Mouse (Mus musculus) kidney, embryonic 14.5 days (tissue): ENCODE results near the gene Aar2. TPM values are rescaled to one million over a fixed set of nuclear protein-coding genes. Genes with fewer than 3 reads are reported as not detected.
"Not testable (repeated sequence)": the region's sequence is repeated elsewhere in the genome, so short reads cannot be mapped to it uniquely, and the experiment has no call there.

Experiments
- ATAC-seq: fragments of 200-750 bp; cut with Nextera tagmentation; 2 replicates; pipeline ENCODE4 v1.8.0; 2017; ENCODE audit warnings: moderate number of reproducible peaks, mild to moderate bottlenecking, moderate TSS enrichment, moderate library complexity; ENCODE audit not compliant: low FRiP score, low TSS enrichment
- H3K27ac ChIP-seq: fragments of 300-500 bp; sonication (generic); 2 replicates; pipeline ENCODE4 v1.5.1; 2014; ENCODE audit warnings: low read depth, mild to moderate bottlenecking, low read length, moderate library complexity, mixed read lengths
- H3K27me3 ChIP-seq: fragments of 300-500 bp; sonication (generic); 2 replicates; pipeline ENCODE4 v1.6.1; 2014; ENCODE audit warnings: mild to moderate bottlenecking, low read length; ENCODE audit not compliant: control insufficient read depth, insufficient read depth
- H3K36me3 ChIP-seq: fragments of 300-500 bp; sonication (generic); 2 replicates; pipeline ENCODE4 v1.6.1; 2014; ENCODE audit warnings: low read length, mixed read lengths; ENCODE audit not compliant: control insufficient read depth, insufficient read depth
- H3K4me1 ChIP-seq: fragments of 300-500 bp; sonication (generic); 2 replicates; pipeline ENCODE4 v1.6.1; 2014; ENCODE audit warnings: low read length, mixed read lengths; ENCODE audit not compliant: control insufficient read depth, insufficient read depth
- H3K4me2 ChIP-seq: fragments of 300-500 bp; sonication (generic); replicated peaks from 2 replicates; pipeline ENCODE4 v1.6.1; 2014; ENCODE audit warnings: low read depth, mild to moderate bottlenecking, low read length
- H3K4me3 ChIP-seq: fragments of 300-500 bp; sonication (generic); 2 replicates; pipeline ENCODE4 v1.5.1; 2014; ENCODE audit warnings: mild to moderate bottlenecking, low read length
- H3K9ac ChIP-seq: fragments of 300-500 bp; sonication (generic); 2 replicates; pipeline ENCODE4 v1.6.1; 2014; ENCODE audit warnings: low read depth, mild to moderate bottlenecking, low read length, moderate library complexity
- H3K9me3 ChIP-seq: fragments of 300-500 bp; sonication (generic); 2 replicates; pipeline ENCODE4 v1.6.1; 2016; ENCODE audit warnings: low read length; ENCODE audit not compliant: control insufficient read depth
- WGBS: fragments of 180-500 bp; shearing (Covaris S2); extraction: QIAGEN DNeasy Blood & Tissue Kit; methylation state at CpG from one replicate; pipeline ENCODE4 v1.1.7; 2014; 5-methylcytosine and 5-hydroxymethylcytosine counted together
- polyA plus RNA-seq: library from polyadenylated mRNA; unstranded; fragments of >200 nt; fragmentation: Nextera tagmentation; extraction: Ambion mirVana; gene quantifications from 2 replicates; pipeline ENCODE4 v1.2.1, GENCODE M21; 2014

Gene Aar2
- polyA plus RNA-seq: 34.0 and 45.2 TPM in 2 replicates

DNA sequence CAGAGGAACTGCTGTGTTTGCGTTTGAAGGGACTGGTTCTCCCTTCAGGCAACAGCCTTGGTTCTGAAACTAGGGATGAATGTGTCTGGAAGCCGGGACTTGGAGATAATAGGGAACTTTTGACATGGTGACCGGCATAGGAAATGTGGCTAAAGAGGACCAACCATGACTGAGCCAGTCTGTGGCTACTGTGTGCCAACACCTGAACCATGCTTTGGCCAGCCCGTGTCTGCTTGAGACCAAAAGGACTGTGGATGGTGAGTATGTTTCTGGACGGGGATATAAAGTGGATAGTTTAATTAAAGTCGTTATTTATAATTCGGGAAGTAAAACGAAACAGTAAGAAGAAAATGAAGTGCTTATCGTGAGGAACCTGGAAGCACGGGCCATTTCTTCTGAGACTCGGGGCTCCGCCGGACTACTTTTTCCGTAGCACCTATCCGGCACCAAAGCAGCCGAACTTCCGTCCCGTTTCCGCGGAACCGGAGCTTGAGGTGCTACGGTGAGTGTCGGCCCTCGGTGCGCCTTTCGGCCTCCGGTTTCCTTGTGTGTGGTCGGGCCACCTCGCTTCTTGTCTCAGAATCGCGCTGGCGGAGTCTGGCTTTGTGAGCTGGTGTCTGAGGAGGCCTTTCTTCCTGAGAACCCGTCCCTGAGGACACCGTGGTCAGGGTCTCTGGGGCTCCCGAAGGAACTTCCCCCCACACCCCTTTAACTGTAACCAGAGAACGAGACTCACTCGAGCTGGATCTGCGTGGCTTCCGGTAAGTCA is at the start of gene Aar2:
Gene Aar2 (plus strand): TSS at position 462 of the 769 bp plus-strand sequence.
- no peaks in the 10 kb centered on the region for H3K27me3 ChIP-seq
- H3K36me3 ChIP-seq: peaks cover 18% of the 10 kb centered on the region
- no peaks in the 10 kb centered on the region for H3K4me1 ChIP-seq
- peak within 1 kb of the TSS; percentile 83 for H3K9ac ChIP-seq
- peak within 1 kb of the TSS; percentile 59; the same call in 1 of the 2 replicates for H3K27ac ChIP-seq
- peak within 1 kb of the TSS; percentile 61 for H3K4me2 ChIP-seq
- H3K4me3 ChIP-seq: peak within 1 kb of the TSS; percentile 87
- WGBS: 5% methylated on average over 39 of the region's 39 CpGs
- peak; percentile 68; the same call in 1 of the 2 replicates for ATAC-seq
- H3K9me3 ChIP-seq: no peaks in the 10 kb centered on the region

DNA sequence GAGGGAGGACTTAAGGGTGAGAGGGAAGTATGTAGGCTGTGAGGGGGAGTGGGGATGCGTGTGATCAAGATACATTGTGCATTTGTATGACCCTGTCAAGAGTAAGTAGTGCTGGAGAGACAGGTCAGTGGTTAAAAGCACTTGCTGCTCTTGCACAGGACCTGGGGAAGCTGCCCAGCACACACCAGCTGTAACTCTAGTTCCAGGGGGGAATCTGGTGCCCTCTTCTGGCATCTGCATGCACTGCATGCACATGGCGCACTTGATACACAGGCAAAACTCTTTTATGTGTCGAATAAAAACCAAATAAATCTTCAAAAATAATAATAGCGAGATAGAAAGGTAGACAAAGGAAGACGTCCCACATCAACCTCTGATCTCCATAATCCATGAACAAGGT is 49.5 kb upstream of the Aar2 start:
- Histone ChIP-seq H3K4me2 (no peak overlapping the region), H3K9ac (no peak overlapping the region), H3K4me1 (0 out of 2 replicates have a peak, but pooled peaks cover 4% of the 10 kb centered on the region), H3K4me3 (no peak overlapping the region), H3K9me3 (no peaks in the 10 kb centered on the region), H3K36me3 (peaks cover 14% of the 10 kb centered on the region), H3K27ac (no peak overlapping the region), H3K27me3 (no peaks in the 10 kb centered on the region)
- ATAC-seq: no peak
- WGBS: 59% methylated on average over 5 of the region's 5 CpGs

DNA sequence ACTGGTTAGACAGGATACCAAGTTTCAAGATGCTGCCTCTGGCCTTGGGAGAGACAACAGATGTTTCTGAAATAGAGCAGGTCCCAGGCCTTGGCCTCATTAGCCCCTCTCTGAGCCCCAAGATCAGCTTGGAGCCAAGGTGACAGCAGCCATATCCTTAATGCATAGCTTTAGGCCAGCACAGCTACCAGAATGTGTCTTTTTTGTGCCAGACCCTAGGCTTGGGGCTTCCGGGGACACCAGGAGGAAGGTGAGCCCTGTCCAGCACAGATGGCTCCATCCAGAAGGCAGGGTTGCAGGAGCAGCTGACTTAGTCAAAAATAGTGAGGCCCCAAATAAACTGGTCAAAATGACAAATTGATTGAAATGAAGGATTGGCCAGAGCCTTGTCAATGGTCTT is 46.4 kb upstream of the Aar2 start:
- WGBS: 87% methylated on average over 1 of the region's 1 CpGs
- Histone ChIP-seq H3K36me3 (peaks cover 6% of the 10 kb centered on the region), H3K9ac (no peak overlapping the region)

DNA sequence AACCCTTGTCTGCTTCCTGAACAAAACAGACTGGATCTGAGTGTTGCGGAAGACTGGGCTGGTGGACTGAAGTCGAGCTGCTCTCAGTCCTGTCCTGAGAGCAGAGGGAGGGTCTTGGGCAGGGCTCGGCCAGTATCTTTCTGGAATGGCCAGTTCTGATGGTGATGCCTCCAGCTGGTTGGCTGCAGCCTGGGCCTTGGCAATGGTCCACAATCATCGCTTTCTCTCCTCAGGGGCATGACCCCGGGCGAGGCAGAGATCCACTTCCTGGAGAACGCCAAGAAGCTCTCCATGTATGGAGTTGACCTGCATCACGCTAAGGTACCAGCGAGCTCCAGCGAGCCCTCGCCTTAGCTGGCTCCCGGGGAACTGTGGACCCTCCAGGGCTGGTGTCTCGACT is 41.9 kb upstream of the Aar2 start:
- Histone ChIP-seq H3K9ac (no peak overlapping the region), H3K4me2 (no peak overlapping the region), H3K4me3 (no peak overlapping the region), H3K4me1 (no peaks in the 10 kb centered on the region), H3K9me3 (no peaks in the 10 kb centered on the region), H3K27ac (no peak overlapping the region), H3K36me3 (peaks cover 20% of the 10 kb centered on the region; the same call in 1 of the 2 replicates), H3K27me3 (no peaks in the 10 kb centered on the region)
- 86% methylated on average over 13 of the region's 13 CpGs for WGBS
- ATAC-seq: no peak

More for the DNA sequence above, 46.4 kb upstream of the Aar2 start:
- no peak overlapping the region for H3K4me2 ChIP-seq
- 0 out of 2 replicates have a peak, but pooled peaks cover 4% of the 10 kb centered on the region for H3K4me1 ChIP-seq
- H3K4me3 ChIP-seq: no peak overlapping the region
- no peaks in the 10 kb centered on the region for H3K27me3 ChIP-seq
- ATAC-seq: no peak
- H3K27ac ChIP-seq: no peak overlapping the region
- no peaks in the 10 kb centered on the region for H3K9me3 ChIP-seq

DNA sequence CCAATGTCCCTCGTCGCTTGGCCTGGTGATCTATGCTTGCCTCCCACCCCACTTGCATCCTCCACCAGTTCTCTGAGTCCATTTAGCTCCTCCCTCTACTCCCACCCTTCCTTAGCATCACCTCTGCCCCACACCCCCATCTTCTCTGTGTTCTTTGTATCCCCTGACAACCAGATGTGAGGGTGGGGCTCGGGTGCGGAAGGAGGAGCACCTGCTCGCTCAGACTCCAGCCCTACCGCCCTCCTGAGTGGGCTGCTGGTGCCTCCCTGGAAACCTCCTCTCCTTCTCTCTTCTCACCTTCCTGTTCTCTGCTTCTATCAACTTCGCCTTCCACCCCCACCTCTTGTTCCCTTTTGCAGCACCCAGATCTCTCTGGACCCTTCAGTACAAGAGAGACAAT is 35.4 kb upstream of the Aar2 start:
- Histone ChIP-seq H3K9me3 (no peaks in the 10 kb centered on the region), H3K27ac (no peak overlapping the region), H3K27me3 (no peaks in the 10 kb centered on the region), H3K4me2 (no peak overlapping the region), H3K4me3 (no peak overlapping the region), H3K36me3 (peaks cover 26% of the 10 kb centered on the region; the same call in 1 of the 2 replicates), H3K9ac (no peak overlapping the region), H3K4me1 (no peaks in the 10 kb centered on the region)
- no peak for ATAC-seq
- 73% methylated on average over 7 of the region's 7 CpGs for WGBS

DNA sequence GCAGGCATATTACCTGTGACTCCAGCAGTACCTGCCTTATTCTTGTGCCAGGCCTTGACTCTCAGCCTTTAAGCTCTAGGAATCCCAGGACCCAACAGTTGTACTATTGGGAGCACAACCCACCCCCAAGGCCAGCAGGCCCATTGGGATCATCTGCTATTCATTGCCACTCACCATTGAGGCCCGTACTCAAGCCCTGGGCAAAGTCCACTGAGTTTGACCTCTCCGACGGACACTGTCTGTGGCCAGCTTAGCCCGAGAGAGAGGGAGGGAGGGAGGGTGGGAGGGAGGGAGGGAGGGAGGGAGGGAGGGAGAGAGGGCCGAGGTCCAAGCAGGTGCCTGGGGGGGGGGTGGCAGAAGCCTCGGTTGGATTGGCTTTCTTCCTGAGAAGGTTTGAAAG is 34.8 kb upstream of the Aar2 start:
- no peak for ATAC-seq
- H3K4me3 ChIP-seq: no peak overlapping the region
- H3K4me1 ChIP-seq: no peaks in the 10 kb centered on the region
- peaks cover 23% of the 10 kb centered on the region; the same call in 1 of the 2 replicates for H3K36me3 ChIP-seq
- no peaks in the 10 kb centered on the region for H3K9me3 ChIP-seq
- WGBS: 80% methylated on average over 4 of the region's 6 CpGs
- H3K27ac ChIP-seq: no peak overlapping the region
- no peak overlapping the region for H3K9ac ChIP-seq
- H3K4me2 ChIP-seq: no peak overlapping the region
- H3K27me3 ChIP-seq: no peaks in the 10 kb centered on the region

DNA sequence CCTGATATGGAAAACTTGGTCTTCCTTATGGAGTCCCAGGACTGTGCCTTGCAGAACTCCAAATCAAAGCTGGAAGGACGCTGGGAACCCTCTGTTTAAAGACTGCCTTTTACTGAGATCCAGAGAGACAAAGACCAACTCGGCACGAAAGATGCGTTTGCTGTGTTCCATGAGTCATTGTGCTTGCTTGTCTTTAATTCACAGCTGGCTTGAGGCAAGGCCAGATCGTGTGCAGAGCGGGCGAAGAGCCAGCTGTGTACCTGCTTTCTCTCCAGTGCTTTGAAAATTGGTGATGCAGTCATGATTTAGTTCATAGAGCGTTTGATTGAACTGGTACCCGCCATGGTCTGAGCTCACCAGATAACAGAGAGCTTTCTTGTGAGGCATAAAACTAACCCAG is 32.3 kb upstream of the Aar2 start:
- peaks cover 21% of the 10 kb centered on the region; the same call in 1 of the 2 replicates for H3K36me3 ChIP-seq
- ATAC-seq: no peak

DNA sequence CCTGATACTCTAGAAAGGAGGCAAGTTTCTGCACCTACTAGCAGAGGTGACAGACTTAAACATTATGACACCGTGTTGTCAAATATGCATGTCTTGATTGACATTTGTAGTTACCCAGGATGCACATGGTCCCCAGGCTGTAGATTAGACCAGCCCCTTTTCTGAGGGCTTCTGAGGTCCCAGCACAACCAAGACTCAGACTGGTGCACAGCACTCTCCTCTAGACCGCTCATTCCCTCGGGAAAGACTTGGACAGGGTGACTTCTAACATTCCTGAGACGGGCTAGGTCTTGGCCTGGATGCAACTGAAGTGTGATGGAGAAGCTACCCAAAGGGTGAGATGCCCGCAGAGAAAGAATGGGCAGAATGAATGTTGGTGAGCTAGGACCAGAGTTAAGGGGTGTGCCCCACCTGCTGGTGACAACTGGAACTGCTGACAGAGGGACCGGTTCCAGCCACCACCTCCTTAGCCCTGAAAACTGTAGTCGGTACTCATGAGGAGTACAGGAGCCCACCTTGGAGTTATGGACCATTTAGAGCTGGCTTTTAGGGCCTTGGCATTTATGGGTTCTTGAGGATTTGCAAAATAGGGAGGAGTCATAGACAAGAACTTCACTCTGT is 31.7 kb upstream of the Aar2 start:
- Histone ChIP-seq H3K4me3 (no peak overlapping the region), H3K9me3 (no peaks in the 10 kb centered on the region), H3K27me3 (no peaks in the 10 kb centered on the region), H3K36me3 (peaks cover 21% of the 10 kb centered on the region; the same call in 1 of the 2 replicates), H3K9ac (no peak overlapping the region), H3K4me2 (no peak overlapping the region), H3K27ac (no peak overlapping the region), H3K4me1 (no peaks in the 10 kb centered on the region)
- WGBS: 25% methylated on average over 7 of the region's 7 CpGs
- peak; percentile 61; the same call in 1 of the 2 replicates for ATAC-seq

More for the DNA sequence above, 32.3 kb upstream of the Aar2 start:
- no peaks in the 10 kb centered on the region for H3K9me3 ChIP-seq
- no peak overlapping the region for H3K27ac ChIP-seq
- H3K27me3 ChIP-seq: no peaks in the 10 kb centered on the region
- H3K4me1 ChIP-seq: no peaks in the 10 kb centered on the region
- no peak overlapping the region for H3K9ac ChIP-seq
- H3K4me3 ChIP-seq: no peak overlapping the region
- 91% methylated on average over 9 of the region's 9 CpGs for WGBS
- no peak overlapping the region for H3K4me2 ChIP-seq

DNA sequence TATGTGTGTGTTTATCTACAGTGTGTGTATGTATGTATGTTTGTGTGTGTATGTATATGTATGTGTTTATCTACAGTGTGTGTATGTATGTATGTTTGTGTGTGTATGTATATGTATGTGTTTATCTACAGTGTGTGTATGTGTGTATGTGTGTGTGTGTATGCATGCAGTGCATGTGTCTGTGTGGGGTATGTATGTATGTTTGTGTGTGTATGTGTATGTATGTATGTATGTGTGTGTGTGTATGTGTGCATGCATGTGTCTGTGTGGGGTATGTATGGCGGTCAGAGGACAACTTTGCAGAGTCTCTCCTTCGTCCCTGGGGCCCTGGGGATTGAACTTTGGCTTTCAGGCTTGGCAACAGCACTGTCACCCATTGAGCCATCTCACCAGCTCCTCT is 30.7 kb upstream of the Aar2 start:
- peak; percentile 80; the same call in 1 of the 2 replicates for ATAC-seq
- WGBS: 73% methylated on average over 2 of the region's 2 CpGs
- H3K4me1 ChIP-seq, H3K27me3 ChIP-seq, H3K9ac ChIP-seq, H3K9me3 ChIP-seq, H3K27ac ChIP-seq, H3K4me2 ChIP-seq, H3K4me3 ChIP-seq: not testable (repeated sequence)
- H3K36me3 ChIP-seq: peaks cover 20% of the 10 kb centered on the region; the same call in 1 of the 2 replicates
